Mouse (Mus musculus) neural tube, embryonic 13.5 days (tissue): ENCODE data around the gene Ltbp3. TPM values are rescaled to one million over a fixed set of nuclear protein-coding genes. Genes with fewer than 3 reads are reported as not detected.
"Not testable (repeated sequence)": the region's sequence is repeated elsewhere in the genome, so short reads cannot be mapped to it uniquely, and the experiment has no call there.

Experiments used
- ATAC-seq: fragments of 200-750 bp; cut with Nextera tagmentation; 2 replicates; pipeline ENCODE4 v1.8.0; 2017; ENCODE audit warnings: low read depth, mild to moderate bottlenecking, moderate TSS enrichment, moderate library complexity
- H3K27ac ChIP-seq: fragments of 300-500 bp; sonication (generic); replicated peaks from 2 replicates; pipeline ENCODE4 v1.5.1; 2015; ENCODE audit warnings: moderate library complexity, mild to moderate bottlenecking, inconsistent platforms
- H3K27me3 ChIP-seq: fragments of 300-500 bp; sonication (generic); 2 replicates; pipeline ENCODE4 v1.6.1; 2015; ENCODE audit warnings: mild to moderate bottlenecking, inconsistent platforms
- H3K36me3 ChIP-seq: fragments of 300-500 bp; sonication (generic); 2 replicates; pipeline ENCODE4 v1.6.1; 2015; ENCODE audit warnings: mild to moderate bottlenecking, inconsistent platforms
- H3K4me1 ChIP-seq: fragments of 300-500 bp; sonication (generic); replicated peaks from 2 replicates; pipeline ENCODE4 v1.6.1; 2015; ENCODE audit warnings: inconsistent platforms
- H3K4me2 ChIP-seq: fragments of 300-500 bp; sonication (generic); 2 replicates; pipeline ENCODE4 v1.6.1; 2015; ENCODE audit warnings: inconsistent platforms, mild to moderate bottlenecking, moderate library complexity
- H3K4me3 ChIP-seq: fragments of 300-500 bp; sonication (generic); 2 replicates; pipeline ENCODE4 v1.5.1; 2015; ENCODE audit warnings: mild to moderate bottlenecking, inconsistent platforms
- H3K9ac ChIP-seq: fragments of 300-500 bp; sonication (generic); 2 replicates; pipeline ENCODE4 v1.6.1; 2015; ENCODE audit warnings: moderate library complexity, mild to moderate bottlenecking, inconsistent platforms
- H3K9me3 ChIP-seq: fragments of 300-500 bp; sonication (generic); 2 replicates; pipeline ENCODE4 v1.6.1; 2016; ENCODE audit warnings: inconsistent platforms
- WGBS: fragments of 180-500 bp; shearing (Covaris S2); methylation state at CpG from one replicate; pipeline ENCODE4 v1.1.7; 2015; 5-methylcytosine and 5-hydroxymethylcytosine counted together
- polyA plus RNA-seq: library from polyadenylated mRNA; unstranded; fragments of >200 nt; fragmentation: Nextera tagmentation; extraction: Ambion mirVana; gene quantifications from 2 replicates; pipeline ENCODE4 v1.2.1, GENCODE M21; 2015

The Ltbp3 gene
- polyA plus RNA-seq, 1 experiment from 2014 or later = 16.0 TPM

DNA sequence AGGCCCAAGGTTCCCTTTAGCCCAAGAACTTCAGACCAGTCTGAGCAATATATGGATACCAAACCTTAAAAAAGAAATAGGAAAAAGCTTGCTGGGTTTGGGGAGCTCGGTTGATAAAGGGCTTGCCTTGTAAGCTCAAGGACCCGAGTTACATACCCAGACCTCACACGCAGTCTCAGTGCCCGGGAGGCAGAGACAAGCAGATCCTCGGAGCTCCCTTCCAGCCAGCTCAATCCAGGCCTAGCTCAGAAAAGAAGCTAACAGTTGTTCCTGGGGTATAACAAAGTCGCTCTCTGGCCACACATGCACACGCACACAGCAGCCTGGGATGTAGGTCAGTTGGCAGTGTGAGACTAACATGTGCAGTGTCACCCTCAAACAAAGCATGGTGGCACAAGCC, 47.2 kb downstream of the Ltbp3 start:
- Histone ChIP-seq H3K4me2 (no peak overlapping the region), H3K9ac (no peak overlapping the region), H3K9me3 (no peaks in the 10 kb centered on the region), H3K4me1 (0 out of 2 replicates have a peak, but pooled peaks cover 4% of the 10 kb centered on the region), H3K27me3 (no peaks in the 10 kb centered on the region), H3K36me3 (no peaks in the 10 kb centered on the region), H3K4me3 (no peak overlapping the region), H3K27ac (no peak overlapping the region)
- WGBS = 89% methylated on average over 7 of the region's 7 CpGs
- ATAC-seq = no peak

- WGBS = 92% methylated on average over 7 of the region's 7 CpGs
- Histone ChIP-seq H3K4me3 (no peak overlapping the region), H3K27me3 (no peaks in the 10 kb centered on the region), H3K4me2 (no peak overlapping the region), H3K9me3 (no peaks in the 10 kb centered on the region), H3K9ac (no peak overlapping the region), H3K27ac (no peak overlapping the region), H3K4me1 (0 out of 2 replicates have a peak, but pooled peaks cover 4% of the 10 kb centered on the region), H3K36me3 (no peaks in the 10 kb centered on the region)
- ATAC-seq = no peak
Observed at GRCm38 (mm10) chr19:5788620-5789019, 47.9 kb downstream of the Ltbp3 start.

DNA sequence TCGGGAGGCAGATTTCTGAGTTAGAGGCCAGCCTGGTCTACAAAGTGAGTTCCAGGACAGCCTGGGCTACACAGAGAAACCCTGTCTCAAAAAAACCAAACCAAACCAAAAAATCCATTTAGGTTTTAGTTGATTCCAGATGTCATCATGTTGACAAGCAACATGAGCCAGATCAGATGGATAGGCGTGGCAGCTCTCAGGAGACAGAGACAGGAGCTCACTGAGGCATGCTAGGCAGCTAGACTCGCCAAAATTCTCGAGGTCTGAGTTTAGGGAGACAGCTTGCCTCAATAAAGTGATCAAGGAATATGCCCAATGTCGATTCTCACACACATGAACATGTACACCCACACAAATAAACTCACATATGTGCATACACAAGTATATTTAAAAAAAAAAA, 48.4 kb downstream of the Ltbp3 start:
- Histone ChIP-seq H3K4me2 (no peak overlapping the region), H3K27ac (no peak overlapping the region), H3K9me3 (no peaks in the 10 kb centered on the region), H3K4me1 (peaks cover 8% of the 10 kb centered on the region; the same call in 1 of the 2 replicates), H3K27me3 (no peaks in the 10 kb centered on the region), H3K36me3 (no peaks in the 10 kb centered on the region), H3K4me3 (no peak overlapping the region), H3K9ac (no peak overlapping the region)
- 74% methylated on average over 5 of the region's 5 CpGs for WGBS
- no peak for ATAC-seq

DNA sequence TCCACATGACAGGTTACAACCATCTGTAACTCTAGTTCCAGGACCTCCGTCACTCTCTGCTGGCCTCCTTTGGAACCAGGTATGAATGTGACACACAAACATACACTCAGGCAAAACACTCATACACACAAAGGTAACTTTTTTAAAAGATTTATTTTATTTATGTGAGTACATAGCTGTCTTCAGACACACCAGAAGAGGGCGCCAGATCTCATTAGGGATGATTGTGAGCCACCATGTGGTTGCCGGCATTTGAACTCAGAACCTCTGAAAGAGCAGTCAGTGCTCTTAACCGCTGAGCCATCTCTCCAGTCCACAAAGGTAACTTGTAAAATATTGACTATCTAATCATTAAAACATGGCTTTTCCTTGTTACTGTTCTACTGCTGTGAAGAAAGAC, 50.6 kb downstream of the Ltbp3 start:
- 75% methylated on average over 4 of the region's 4 CpGs for WGBS
- no peaks in the 10 kb centered on the region for H3K9me3 ChIP-seq
- no peaks in the 10 kb centered on the region for H3K27me3 ChIP-seq

GRCm38 (mm10) chr19:5793116-5793515, 52.4 kb downstream of the Ltbp3 start:
- H3K9me3 ChIP-seq = no peaks in the 10 kb centered on the region

More for the DNA sequence above, 50.6 kb downstream of the Ltbp3 start:
- no peak overlapping the region for H3K4me2 ChIP-seq
- H3K4me1 ChIP-seq = peaks cover 29% of the 10 kb centered on the region
- peaks cover 17% of the 10 kb centered on the region for H3K36me3 ChIP-seq
- no peak for ATAC-seq
- H3K27ac ChIP-seq = no peak overlapping the region
- H3K9ac ChIP-seq = no peak overlapping the region
- no peak overlapping the region for H3K4me3 ChIP-seq

DNA sequence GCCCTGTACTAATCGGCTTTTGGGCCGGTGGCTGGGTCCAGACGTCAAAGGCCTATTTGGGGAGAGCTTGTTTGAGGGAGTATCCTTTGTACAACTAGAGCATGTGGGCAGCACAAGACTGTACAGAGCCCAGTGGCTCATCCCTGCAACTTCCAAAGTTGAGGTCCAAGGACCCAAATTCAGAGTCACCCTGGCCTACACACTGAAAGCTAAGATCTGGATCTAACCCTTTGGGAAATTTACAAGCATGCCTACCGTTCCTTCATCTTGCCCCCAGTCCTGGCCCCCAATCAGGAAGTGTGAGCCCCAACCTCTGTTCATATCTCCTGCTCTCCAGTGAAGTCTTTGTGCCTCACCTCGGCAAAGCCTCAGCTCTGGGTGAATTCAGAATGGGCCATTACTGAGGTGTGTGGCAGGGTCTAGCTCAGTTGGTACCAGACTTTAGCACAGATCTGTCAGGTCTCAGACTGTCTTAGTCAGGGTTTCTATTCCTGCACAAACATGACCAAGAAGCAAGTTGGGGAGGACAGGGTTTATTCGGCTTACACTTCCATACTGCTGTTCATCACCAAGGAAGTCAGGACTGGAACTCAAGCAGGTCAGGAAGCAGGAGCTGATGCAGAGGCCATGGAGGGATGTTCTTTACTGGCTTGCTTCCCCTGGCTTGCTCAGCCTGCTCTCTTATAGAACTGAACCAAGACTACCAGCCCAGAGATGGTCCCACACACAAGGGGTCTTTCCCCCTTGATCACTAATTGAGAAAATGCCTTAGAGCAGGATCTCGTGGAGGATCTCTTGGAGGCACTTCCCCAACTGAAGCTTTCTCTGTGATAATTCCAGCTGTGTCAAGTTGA, 53.4 kb downstream of the Ltbp3 start:
- 35% methylated on average over 7 of the region's 7 CpGs for WGBS
- H3K4me3 ChIP-seq = peak overlapping the region; percentile 82; the same call in 1 of the 2 replicates
- H3K36me3 ChIP-seq = peaks cover 41% of the 10 kb centered on the region
- peak overlapping the region; percentile 59 for H3K27ac ChIP-seq
- H3K9me3 ChIP-seq, H3K27me3 ChIP-seq: not testable (repeated sequence)
- peak; percentile 45 for ATAC-seq
- peak overlapping the region; percentile 100 for H3K4me2 ChIP-seq
- H3K4me1 ChIP-seq = peaks cover 43% of the 10 kb centered on the region
- peak overlapping the region; percentile 99 for H3K9ac ChIP-seq

More at GRCm38 (mm10) chr19:5793116-5793515, 52.4 kb downstream of the Ltbp3 start:
- no peak overlapping the region for H3K27ac ChIP-seq
- H3K4me1 ChIP-seq = peaks cover 43% of the 10 kb centered on the region
- WGBS = 3% methylated on average over 2 of the region's 2 CpGs
- H3K4me3 ChIP-seq = no peak overlapping the region
- H3K27me3 ChIP-seq = no peaks in the 10 kb centered on the region
- peaks cover 35% of the 10 kb centered on the region for H3K36me3 ChIP-seq
- H3K4me2 ChIP-seq = no peak overlapping the region; the same call in 1 of the 2 replicates
- H3K9ac ChIP-seq = no peak overlapping the region
- ATAC-seq = peak; percentile 57; the same call in 1 of the 2 replicates

DNA sequence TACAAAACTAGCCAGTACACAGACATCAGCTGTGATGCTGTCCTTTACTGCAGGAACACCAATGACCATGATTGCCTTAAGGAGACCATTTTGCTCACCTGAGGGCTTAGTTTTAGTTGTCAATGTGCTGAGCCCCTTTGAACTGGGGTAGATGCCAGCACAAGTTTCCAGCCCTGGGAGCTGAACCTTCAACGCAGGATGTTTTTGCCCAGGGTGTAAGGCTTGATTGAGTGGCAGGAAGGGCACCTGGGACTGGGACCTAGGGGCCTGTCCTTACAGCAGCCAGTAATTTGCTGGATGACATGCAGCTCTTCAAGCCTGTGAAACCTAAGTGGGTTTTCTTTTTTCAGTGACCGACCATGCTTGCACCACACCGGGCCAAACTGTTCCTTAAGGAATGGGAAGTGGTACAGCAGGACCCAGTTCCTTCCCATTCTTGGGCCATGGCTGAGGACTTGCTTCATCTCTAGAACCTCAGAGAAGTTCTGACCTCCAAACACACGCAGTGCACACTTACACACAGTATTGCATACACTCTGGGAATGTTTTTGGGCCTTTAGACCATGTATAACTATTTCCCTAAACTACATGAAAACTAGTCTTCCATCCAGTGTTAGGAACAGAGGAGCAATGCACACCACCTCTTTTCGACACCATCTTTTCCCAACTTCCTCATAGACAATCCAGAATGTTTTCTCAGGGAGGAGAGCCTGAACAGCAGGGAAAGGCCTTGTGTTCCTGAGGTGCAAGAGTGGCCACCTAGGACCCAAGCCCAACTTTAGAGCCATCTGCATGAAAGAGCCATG, 54.3 kb downstream of the Ltbp3 start:
- Histone ChIP-seq H3K9me3 (no peaks in the 10 kb centered on the region), H3K4me1 (peaks cover 43% of the 10 kb centered on the region), H3K27me3 (no peaks in the 10 kb centered on the region), H3K9ac (peak overlapping the region; percentile 99), H3K36me3 (peaks cover 41% of the 10 kb centered on the region), H3K4me3 (peak overlapping the region; percentile 82), H3K27ac (peak overlapping the region; percentile 62; the same call in 1 of the 2 replicates), H3K4me2 (peak overlapping the region; percentile 100)
- 44% methylated on average over 5 of the region's 5 CpGs for WGBS
- ATAC-seq = 0 out of 2 replicates have a peak, but pooled peaks have one; percentile 6

- Histone ChIP-seq H3K27me3 (no peaks in the 10 kb centered on the region), H3K4me3 (peak overlapping the region; percentile 82), H3K9ac (peak overlapping the region; percentile 99), H3K4me1 (peaks cover 43% of the 10 kb centered on the region), H3K9me3 (no peaks in the 10 kb centered on the region), H3K36me3 (peaks cover 41% of the 10 kb centered on the region), H3K27ac (peak overlapping the region; percentile 67), H3K4me2 (peak overlapping the region; percentile 100)
- WGBS = 66% methylated on average over 11 of the region's 11 CpGs
- ATAC-seq = no peak
Observed at GRCm38 (mm10) chr19:5795668-5796572, 55.2 kb downstream of the Ltbp3 start.

- H3K36me3 ChIP-seq = peaks cover 41% of the 10 kb centered on the region
- peak overlapping the region; percentile 99 for H3K9ac ChIP-seq
- peak overlapping the region; percentile 82 for H3K4me3 ChIP-seq
- no peaks in the 10 kb centered on the region for H3K27me3 ChIP-seq
- H3K9me3 ChIP-seq = no peaks in the 10 kb centered on the region
- peak overlapping the region; percentile 100 for H3K4me2 ChIP-seq
- no peak for ATAC-seq
- 67% methylated on average over 7 of the region's 7 CpGs for WGBS
- peaks cover 43% of the 10 kb centered on the region for H3K4me1 ChIP-seq
- H3K27ac ChIP-seq = peak overlapping the region; percentile 67
Observed at GRCm38 (mm10) chr19:5796573-5797111, 55.9 kb downstream of the Ltbp3 start.

- 26% methylated on average over 7 of the region's 7 CpGs for WGBS
- H3K36me3 ChIP-seq = peaks cover 41% of the 10 kb centered on the region
Observed at GRCm38 (mm10) chr19:5797381-5798111, 56.8 kb downstream of the Ltbp3 start.

More at GRCm38 (mm10) chr19:5797381-5798111, 56.8 kb downstream of the Ltbp3 start:
- peak overlapping the region; percentile 99 for H3K9ac ChIP-seq
- peak overlapping the region; percentile 100 for H3K4me2 ChIP-seq
- H3K27ac ChIP-seq = peak overlapping the region; percentile 67
- H3K27me3 ChIP-seq = no peaks in the 10 kb centered on the region
- no peaks in the 10 kb centered on the region for H3K9me3 ChIP-seq
- peaks cover 43% of the 10 kb centered on the region for H3K4me1 ChIP-seq
- ATAC-seq = no peak
- peak overlapping the region; percentile 82 for H3K4me3 ChIP-seq
